Comparison of ENCODE assay signal across 9 mouse cellular contexts in genomic region chr17:78197111-78197510, GRCm38 (mm10). TPM values are rescaled to one million over a fixed set of nuclear protein-coding genes. Genes with fewer than 3 reads are reported as not detected.
DNase-seq lines count a peak whose midpoint lies in the region; ATAC-seq and TF ChIP-seq lines count a peak whose summit lies in the region.
"Had no signal": no experiment of that assay in that cellular context is flagged by ENCODE, and none has a peak within 500 bp of the region (broad histone marks: within the 10 kb centered on the region; RNA-seq: fewer than 3 reads in every experiment).

No protein-coding gene starts in this region.

- no peak overlapping the region for H3K4me2 ChIP-seq in liver, embryonic 13.5 days

- WGBS in liver, embryonic 13.5 days (ENCODE audit: insufficient replicate concordance) = 16% methylated on average over 7 of the region's 7 CpGs
- WGBS in small intestine, adult 2 months = 24% methylated on average over 7 of the region's 7 CpGs

- peaks cover 37% of the 10 kb centered on the region for H3K4me1 ChIP-seq in G1E (ENCODE audit: insufficient read depth, low read depth, low read length)
- peaks cover 25% of the 10 kb centered on the region for H3K4me1 ChIP-seq in liver, embryonic 13.5 days (replicated peaks)
- H3K4me1 ChIP-seq in small intestine, adult 2 months (ENCODE audit: control insufficient read depth, insufficient read depth, insufficient read length, low read length) = peaks cover 8% of the 10 kb centered on the region

- H3K4me3 ChIP-seq in G1E (ENCODE audit: low read depth, low read length) = no peak overlapping the region
- H3K4me3 ChIP-seq in liver, embryonic 13.5 days (replicated peaks) = no peak overlapping the region
- no peak overlapping the region for H3K4me3 ChIP-seq in small intestine, adult 2 months (ENCODE audit: low read depth, low read length)
- H3K4me3 ChIP-seq: erythroblast, embryonic 14.5 days had no signal

- no peak overlapping the region for H3K9ac ChIP-seq in liver, embryonic 13.5 days

- peak; percentile 52; the same call in 1 of the 2 replicates for TF ChIP-seq CTCF in G1E (IDR thresholded peaks at IDR 0.05; ENCODE audit: low read depth, low read length)
- peak; percentile 80; the same call in 1 of the 2 replicates for TF ChIP-seq CTCF in small intestine, adult 2 months (IDR thresholded peaks at IDR 0.05; ENCODE audit: extremely low read depth, insufficient read length, insufficient replicate concordance, low read depth, low read length)

- no peaks in the 10 kb centered on the region for H3K9me3 ChIP-seq in G1E (replicated peaks)
- no peaks in the 10 kb centered on the region for H3K9me3 ChIP-seq in liver, embryonic 13.5 days (replicated peaks)

- peaks cover 8% of the 10 kb centered on the region for H3K27me3 ChIP-seq in G1E (ENCODE audit: insufficient read depth, low read length)
- peaks cover 42% of the 10 kb centered on the region for H3K27me3 ChIP-seq in liver, embryonic 13.5 days
- H3K27me3 ChIP-seq in small intestine, adult 2 months (ENCODE audit: control insufficient read depth, insufficient read depth, low read length) = no peaks in the 10 kb centered on the region

- DNase-seq in left cerebral cortex, adult 18-20 months (ENCODE audit: low spot score in 2 of 2) = peak; percentile 27 to 28
- no peak for DNase-seq in left cerebral cortex, adult 11 months (ENCODE audit: low spot score)
- peak; percentile 49 for DNase-seq in G1E (ENCODE audit: low spot score)
- peak; percentile 22 for DNase-seq in c-Kit-positive CD71-negative TER-119-negative erythroid progenitor cells, embryonic 14.5 days (ENCODE audit: low read depth)
- peak; percentile 60 for DNase-seq in gastrocnemius, postnatal 14 days
- peak; percentile 32 for DNase-seq in liver, embryonic 13.5 days

- TF ChIP-seq POLR2A in small intestine, adult 2 months (IDR thresholded peaks at IDR 0.05; ENCODE audit: low read depth, low read length) = no peak

- H3K27ac ChIP-seq in liver, embryonic 13.5 days = no peak overlapping the region
- no peak overlapping the region for H3K27ac ChIP-seq in small intestine, adult 2 months (ENCODE audit: insufficient read depth, low read depth, low read length)

- no peaks in the 10 kb centered on the region for H3K36me3 ChIP-seq in G1E (replicated peaks)
- H3K36me3 ChIP-seq in liver, embryonic 13.5 days = no peaks in the 10 kb centered on the region
- no peaks in the 10 kb centered on the region for H3K36me3 ChIP-seq in small intestine, adult 2 months (ENCODE audit: control insufficient read depth, insufficient read depth, low read length)

- ATAC-seq in G1E (ENCODE audit: extremely low read depth, insufficient number of reproducible peaks, low FRiP score, poor library complexity, severe bottlenecking) = peak; percentile 36
- no peak for ATAC-seq in liver, embryonic 13.5 days (ENCODE audit: low read depth)
- ATAC-seq in activated CD4-positive, CD25-positive, alpha-beta regulatory T cell, adult 4 months = no peak

- intact Hi-C loops in gastrocnemius, postnatal 14 days (cut with DNase I; ENCODE audit: low total_unique reads) = loop anchor here (5.0 to 10.0 kb wide), 3 partner anchors 100 to 258 kb away; no protein-coding TSS in a partner anchor

RNA-seq across cellular contexts. Expression of gene Crim1, which starts 2.9 kb away (rescaled TPM):
- 10 to 100 TPM; 80.3 to 88.5 TPM for total RNA-seq in left cerebral cortex, adult 18-20 months (2021)
- total RNA-seq in G1E (2014; fragmentation: Nextera tagmentation) = 21.7 and 21.9 TPM in 2 replicates
- 19.9 and 20.3 TPM in 2 replicates for total RNA-seq in G1E (2017)
- 32.7 and 37.8 TPM in 2 replicates for polyA plus RNA-seq in G1E (2012)
- total RNA-seq in gastrocnemius, postnatal 14 days (2021) = 10 to 100 TPM; 19.3 to 20.1 TPM
- 0.56 and 0.82 TPM in 2 replicates for polyA plus RNA-seq in liver, embryonic 13.5 days (2015; fragmentation: Nextera tagmentation; extraction: Ambion mirVana)
- 12.9 and 36.1 TPM in 2 replicates for polyA plus RNA-seq in small intestine, adult 2 months (2012; rRNA removed)
- 1 to 10 TPM; 5.6 to 7.7 TPM for polyA plus RNA-seq in activated CD4-positive, CD25-positive, alpha-beta regulatory T cell, adult 4 months (2017; shearing (Covaris generic))
